Mouse (Mus musculus) kidney, adult 18-20 months (tissue): ENCODE results near the gene H2-DMb1.

ENCODE experiments used
- DNase-seq: peaks from one replicate; pipeline ENCODE4 v3.0.0; 2021

Gene H2-DMb1

DNA sequence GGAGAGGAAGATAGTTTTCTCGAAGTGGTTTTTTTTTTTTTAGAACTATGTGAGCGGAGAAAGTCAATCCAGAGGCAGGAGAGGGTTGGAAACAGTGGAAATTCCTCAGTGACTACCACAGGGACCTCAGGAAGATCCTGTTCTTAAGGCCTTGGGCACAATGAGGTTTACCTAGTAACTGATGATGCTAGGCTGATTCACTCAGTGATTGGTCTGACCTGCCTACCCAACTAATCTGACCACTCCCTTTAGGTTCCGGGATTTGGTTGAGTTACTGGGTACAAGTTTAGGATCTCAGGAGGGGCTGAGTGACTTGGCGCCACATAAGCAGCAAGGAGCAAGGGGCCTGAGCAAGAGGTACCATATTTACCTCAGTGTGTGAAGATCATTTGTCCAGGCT lies at the start of gene H2-DMb1:
Gene H2-DMb1, plus strand, starts transcription at position 150 of the 400 bp plus-strand sequence.
- DNase-seq = peak; percentile 56

DNA sequence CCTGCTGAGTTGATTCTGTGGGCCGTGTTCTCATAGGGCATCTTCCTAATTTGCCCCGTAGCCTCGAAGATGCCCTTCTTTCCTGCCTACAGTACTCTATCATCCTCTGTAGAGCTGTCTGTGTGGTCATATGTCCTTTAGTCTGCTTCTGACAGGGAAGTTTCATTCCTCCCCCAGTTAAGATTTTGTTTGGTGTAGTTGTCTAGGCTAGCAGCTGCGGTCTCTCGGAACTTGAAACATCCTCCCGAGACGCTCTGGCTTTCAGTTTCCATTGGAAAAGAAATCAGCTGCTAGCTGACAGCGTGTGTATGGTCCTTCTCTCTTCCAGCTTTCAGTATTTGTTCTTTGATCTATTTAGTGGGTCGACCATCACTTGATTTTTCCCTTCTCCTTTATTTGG lies 48.1 kb upstream of the H2-DMb1 start:
- DNase-seq = no peak

DNA sequence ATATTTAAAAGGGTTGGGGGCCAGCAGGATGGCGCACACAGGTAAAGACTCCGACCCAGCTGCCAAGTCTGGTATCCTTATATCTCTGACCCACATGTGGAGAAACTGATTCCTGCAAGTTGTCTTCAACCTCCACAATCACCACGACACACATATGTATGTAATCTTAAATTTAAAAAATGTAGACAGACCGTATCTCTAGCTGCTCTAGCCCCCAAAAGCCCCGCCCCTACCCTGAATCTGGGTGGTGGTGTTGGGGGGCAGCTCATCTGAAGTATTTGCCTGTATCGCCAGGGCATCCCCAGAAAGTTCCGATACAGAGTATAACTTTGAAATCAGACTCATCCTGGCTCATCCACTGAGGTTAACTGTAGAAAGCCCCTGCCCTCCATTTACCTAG lies 46.3 kb upstream of the H2-DMb1 start:
- DNase-seq = no peak

DNA sequence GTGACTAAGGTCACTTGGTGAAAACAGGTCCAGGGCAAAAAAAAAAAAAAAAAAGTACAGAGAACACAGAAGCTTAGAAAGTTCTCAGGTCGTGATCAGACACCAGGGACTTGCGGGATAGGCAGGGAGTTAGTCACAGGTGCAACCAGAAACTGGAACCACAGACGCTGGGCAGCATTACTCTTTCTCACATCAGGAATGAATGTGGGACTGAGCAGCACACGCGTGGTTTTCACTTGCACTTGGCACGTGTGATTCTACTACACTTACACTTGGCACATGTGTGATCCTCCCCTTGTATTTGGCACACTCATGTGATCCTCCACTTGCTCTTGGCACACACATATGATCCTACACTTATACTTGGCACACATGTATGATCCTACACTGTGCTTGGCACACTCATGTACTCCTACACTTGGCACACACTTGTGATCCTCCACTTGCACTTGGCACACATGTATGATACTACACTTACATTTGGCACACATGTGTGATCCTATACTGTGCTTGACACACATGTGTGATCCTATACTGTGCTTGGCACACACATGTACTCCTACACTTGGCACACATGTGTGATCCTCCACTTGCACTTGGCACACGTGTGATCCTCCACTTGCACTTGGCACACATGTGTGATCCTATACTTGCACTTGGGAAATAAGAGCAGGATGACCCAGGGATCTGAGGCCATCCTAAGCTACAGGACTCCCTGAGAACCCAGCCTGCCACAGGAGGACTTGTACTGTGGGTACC lies 45.6 kb upstream of the H2-DMb1 start:
- no peak for DNase-seq

DNA sequence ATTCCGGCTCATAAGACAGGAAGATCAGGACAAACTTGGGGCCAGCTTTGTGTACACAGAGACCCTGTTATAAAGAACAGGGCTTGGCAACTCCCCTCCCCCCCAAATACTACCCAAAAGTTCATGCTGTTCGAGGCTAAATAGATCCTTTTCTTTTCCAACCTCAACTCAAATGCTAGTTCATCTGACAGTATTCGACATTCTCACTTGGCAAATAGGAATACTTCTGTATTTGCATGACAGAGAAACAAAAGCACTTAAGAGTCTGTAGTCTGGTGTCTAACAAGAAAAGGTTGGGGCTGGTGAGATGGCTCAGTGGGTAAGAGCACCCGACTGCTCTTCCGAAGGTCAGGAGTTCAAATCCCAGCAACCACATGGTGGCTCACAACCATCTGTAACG lies 44.4 kb upstream of the H2-DMb1 start:
- no peak for DNase-seq

DNA sequence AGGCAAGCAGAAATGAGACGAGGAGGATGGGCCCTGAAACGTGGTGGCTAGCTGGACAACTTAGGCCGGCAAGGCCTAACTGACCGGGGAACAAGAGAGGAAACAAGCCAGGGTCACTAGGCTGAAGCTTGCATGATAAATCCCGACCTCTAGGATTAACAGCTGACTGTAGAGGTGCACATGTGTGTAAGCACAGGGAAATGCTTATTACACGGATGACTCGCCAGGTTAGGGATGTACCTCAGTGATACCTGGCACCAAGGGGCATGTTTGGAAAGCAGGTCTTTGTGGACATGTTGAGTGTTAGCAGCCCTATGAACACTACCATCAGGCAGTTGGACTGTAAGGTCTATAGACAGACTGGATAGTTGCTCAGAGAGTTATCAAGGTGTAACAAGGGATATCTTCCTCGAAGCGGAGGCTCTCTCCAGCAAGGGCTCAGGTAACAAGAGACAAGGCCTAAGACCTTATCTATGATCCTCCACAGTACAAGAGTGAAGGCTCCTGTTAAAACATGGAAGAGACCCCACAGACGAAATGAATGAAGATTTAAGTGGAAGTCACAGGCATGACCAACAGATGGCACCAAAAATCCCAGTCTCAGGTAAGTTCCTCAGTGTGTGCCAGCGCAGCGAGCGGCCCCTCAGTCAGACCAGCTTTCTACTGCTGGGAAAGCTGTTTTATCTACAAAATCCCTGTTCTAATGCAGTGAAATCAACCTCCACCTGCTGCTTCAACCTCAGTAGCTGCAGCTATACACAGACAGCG lies 43.6 kb upstream of the H2-DMb1 start:
- no peak for DNase-seq

DNA sequence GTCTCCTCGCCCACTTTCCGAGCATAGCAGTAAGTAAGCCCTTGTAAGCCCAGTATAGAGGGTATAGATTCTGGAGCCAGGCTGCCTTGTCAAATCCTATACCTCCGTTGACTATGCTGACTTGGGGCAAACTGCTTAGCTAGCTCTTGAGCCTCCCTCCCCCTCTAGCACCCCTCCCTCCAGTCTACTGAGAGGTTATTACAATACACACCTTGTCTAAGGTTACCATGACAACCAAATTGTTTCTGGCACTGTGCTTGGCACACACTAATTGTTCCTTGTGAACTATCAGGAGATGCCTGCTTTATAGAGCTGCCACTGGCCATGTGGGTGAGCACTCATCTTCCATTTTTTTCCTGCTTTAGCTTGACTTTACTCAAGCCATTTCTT lies 43.1 kb upstream of the H2-DMb1 start:
- DNase-seq = no peak

DNA sequence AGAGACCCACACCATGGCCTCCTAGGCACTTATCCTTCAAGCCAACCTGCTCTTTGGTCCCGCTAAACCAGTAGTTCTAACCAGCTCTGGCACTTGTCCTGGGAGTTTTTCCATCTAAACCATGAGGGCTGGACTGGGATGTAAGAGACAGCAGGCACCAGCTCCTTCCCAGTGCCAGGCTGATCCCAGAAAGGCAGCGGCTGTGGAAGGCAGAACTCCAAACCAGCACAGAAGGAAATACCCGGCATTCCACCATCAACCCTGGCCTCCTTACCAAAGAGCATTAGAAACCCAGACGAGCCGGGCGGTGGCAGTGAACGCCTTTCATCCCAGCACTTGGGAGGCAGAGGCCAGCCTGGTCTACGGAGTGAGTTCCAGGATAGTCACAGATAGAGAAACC lies 42.6 kb upstream of the H2-DMb1 start:
- DNase-seq = no peak

DNA sequence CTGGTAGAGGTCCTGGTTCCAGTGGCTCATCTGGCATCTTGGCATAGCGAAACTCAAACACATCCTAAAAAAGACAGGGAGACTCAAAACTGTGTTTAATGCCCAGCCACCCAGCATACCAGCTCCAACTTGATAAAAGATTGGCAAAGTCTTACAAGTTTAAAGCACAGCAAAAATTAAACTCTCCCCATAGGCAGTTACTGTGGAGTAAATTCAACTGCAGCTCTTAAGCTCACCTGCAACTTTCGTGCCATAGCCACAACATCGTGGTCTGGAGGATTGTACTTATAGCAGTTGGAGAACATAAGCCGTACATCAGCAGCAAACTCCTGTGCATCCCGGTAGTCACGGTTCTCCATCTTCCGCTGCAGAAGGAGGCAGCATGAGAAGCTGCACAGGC lies 38.8 kb upstream of the H2-DMb1 start:
- DNase-seq = no peak

DNA sequence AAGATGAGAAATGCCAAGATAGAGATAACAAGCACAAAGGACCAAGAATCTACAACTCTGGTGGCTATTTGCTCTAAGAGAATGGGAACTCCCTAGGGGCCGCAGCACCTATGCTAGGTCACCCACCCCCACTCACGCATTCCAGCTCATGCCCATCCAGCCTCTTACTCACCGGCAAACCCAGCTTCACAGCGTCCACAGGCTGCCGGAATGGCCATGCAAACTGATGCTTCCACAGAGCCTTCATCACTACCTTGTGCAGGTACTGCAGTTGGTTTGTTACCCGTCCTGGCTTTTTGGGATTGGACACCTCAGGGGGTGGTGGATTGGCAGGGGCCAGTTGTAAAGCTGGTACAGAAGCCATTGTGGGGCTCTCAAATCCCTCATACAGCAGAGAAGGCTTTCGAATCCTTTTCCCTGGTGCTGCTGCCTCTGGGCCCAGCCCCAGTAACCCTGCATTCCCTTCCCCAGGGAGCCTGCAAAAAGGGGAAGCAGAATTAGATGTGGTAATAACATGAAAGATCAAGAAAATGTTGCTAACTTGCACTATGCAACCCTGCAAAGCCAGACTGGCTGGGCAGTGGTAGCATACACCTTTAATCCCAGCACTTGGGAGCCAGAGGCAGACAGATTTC lies 36.0 kb upstream of the H2-DMb1 start:
- no peak for DNase-seq

DNA sequence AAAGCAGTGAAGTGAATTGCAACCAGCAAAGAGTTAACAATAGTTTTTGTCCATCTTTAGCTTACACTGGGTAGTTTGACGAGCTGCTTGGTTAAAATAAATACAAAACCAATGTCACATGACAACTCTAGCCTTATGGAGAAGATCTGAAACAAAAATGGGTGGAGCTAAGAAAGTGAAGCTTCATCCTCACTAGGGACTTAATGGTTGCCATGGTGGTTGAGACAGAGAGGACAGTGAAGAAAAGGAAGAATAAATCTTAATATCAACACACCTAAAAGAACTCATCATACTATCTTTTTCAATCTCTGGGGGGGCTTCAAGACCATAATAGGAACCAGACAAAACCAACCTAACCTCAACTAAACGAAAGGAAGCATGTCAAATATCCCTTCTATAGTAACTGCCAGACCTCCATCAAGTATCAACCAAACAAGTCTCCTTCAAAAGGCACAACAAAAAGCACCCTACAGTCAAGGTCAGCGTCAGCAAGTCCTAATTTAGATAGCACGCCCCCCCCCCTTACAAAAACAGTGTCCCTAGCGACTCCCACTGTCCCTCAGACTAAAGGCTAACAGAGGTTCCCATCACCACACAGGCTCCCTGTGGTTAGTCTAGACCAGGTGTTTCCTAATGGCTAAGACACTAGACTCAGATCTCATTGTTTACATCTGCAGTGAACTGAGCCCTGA lies 35.3 kb upstream of the H2-DMb1 start:
- DNase-seq = no peak

DNA sequence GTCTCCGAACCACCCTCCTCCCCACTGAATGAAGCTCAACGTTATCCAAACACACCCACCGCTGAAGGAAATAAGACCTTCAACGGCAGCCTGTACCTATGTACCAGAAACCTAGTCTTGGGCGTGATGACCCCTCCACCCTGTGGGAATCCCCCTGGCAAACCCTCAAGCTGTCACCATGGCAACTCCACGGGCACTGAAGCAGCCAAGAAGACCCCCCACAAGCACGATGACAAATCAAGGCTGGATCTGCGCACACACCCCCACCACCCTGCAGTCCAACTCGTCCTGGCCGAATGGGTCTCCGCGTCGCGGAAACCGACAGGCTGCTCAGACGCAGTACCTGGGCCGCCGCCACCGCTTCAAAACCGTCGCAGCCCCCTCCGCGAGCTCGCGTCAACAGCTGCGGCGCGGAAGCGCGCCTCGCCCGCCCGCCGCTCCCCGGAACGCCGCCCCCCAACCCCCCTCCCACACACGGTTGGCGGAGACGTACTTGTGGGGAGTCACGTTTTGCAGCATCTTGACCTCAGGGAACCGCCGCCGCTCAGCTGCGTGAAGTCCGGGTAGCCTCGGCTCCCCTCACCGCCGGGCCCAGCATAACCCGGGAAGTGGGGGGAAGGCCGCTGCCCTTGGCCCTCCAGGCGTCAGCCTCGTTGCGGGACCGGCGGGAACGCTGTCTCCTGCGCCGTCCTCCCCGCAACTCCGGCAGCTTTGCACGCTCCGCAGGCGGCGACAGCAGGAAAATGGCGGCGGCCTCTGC lies 34.6 kb upstream of the H2-DMb1 start:
- DNase-seq = peak; percentile 47

DNA sequence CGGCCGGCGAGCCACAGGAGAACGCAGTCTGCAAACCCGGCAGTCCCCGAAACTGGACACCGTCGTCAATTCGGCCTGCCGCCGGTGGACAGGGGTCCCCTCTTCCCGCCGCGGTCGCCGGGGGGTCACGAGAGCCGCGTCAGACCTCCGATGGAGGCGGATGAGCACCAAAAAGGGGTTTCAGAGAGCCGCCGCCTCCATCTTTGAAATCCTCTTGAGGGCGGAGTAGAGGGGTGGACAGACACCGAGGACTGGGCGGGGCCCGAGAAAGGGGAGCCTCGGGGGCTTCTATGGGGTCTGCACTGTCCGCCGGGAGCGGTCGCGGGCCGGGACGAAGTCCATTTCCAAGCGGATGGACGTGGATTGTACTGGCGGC lies 34.0 kb upstream of the H2-DMb1 start:
- no peak for DNase-seq

DNA sequence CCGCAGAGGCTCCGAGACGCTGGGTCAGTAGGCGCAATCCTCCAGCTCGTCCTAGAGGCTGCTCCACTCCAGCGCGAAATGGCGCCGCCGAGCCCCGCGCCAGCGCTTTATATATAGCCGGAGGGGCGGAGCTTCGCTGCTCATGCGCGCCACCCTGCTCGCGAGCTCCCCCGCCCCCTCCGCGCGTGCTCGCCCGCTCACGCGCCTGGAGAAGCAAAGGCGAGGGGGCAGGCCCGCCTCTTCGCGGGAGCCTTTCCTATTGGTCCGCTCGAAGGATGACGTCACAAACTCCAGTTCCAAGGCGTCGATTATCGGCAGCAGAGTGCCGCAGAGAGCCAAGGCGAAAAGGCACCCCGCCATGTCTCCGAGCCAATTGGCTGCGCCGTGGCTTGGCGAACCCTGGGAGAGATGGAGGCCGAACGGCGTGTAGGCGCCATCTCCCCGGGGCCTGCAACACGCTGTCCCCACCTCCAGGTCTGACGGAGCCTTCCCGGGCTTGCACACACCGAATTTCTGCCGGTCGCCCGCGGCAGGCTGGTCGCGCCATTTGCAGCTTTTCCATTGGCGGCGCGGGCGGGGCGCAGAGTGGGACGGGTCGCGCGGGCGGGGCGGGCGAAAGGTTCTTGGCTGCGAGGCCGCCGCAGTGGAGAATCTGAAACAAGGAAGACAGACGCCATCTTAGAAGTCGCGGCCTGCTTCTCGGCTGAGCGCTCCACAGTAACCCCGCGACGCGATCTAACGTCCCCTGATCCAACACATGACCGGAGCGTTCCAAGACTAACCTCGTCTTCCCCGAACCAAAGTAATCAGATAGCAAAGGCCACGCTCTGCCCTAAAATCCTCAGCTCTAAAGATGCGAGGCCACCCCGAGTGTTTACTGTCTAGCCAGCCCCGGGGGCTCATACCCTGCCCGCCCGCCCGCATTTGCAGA lies 33.4 kb upstream of the H2-DMb1 start, which contains the start of gene H2-DMa:
Gene H2-DMa, plus strand, starts transcription at position 293 of the 931 bp plus-strand sequence.
- DNase-seq = peak; percentile 99

DNA sequence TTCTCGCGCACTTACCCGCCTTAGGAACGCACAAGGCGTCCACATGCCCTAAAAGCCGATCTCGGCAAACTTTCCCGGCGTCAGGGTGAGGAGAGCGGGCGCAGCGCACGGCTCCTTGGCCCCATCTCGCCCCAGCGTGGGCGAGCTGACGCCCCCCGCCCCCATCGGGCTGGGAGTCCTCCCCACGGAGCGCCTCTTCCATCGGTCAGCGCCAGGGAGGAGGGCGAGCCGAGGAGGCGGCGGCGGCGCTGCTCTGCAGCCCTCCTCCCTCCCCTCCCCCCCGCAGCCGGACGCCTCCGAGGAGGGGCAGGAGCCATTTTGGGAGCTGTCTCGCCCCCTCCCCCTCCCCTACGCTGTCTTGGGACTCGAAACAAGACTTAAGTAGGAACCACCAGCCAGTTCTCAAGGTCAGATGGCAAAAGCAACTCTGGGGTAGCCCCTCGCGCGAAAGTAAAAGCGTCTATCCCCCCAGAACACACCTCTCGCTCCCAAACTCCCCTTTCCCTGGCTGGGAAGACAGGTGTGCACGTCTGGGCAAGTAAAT lies 32.6 kb upstream of the H2-DMb1 start:
- DNase-seq = peak; percentile 85

DNA sequence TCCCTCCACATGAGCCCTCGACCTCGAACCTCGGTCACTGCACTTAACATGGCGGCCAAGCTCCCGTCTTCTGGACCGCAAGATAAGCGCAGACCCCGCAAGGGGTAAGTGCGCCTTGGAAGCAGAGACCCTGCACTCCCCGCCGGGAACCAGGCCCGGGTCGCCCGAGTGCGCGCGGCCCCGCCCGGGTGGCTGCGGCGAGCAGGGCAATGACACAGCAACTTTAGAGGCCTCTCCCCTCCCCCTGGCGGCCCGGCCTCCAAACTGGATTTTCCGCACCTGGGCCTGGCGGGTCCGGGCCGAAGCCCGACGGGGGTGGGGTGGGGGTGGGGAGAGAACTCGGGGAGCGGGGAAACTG lies 32.1 kb upstream of the H2-DMb1 start:
- DNase-seq = peak; percentile 91

DNA sequence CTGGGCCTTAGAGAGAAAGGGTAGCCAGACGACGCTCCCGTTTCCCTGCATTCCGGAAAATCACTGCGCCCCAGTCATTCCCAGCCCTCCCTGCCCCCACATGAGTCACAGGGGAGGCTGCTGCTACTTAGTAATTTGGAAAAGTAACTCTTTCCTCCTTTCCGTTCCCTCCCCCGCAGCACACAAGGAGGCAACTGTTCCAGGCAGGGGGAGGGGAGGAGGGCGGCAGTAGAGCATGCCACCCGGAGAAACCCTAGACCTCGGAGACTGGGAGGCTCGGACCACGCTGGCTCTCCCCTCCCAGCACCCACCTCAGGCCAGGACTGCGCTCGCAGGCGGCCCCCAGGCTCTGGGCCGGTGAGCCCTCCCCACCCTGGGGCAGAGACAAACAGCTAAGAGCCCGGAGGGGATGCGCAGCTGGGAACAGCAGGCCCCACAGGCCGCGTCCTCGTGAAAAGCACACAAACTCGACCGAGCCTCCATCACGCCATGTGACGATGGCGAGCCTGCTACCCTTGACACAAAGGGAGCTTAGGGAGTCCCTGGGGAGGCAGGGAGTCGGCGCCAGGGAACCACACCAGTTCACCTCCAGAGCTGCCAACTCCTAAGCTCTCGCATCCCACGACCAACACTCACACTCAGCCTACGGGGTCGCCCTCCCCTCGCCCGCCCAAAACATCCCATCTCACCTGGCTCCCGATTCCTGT lies 31.5 kb upstream of the H2-DMb1 start:
- DNase-seq = peak; percentile 89

DNA sequence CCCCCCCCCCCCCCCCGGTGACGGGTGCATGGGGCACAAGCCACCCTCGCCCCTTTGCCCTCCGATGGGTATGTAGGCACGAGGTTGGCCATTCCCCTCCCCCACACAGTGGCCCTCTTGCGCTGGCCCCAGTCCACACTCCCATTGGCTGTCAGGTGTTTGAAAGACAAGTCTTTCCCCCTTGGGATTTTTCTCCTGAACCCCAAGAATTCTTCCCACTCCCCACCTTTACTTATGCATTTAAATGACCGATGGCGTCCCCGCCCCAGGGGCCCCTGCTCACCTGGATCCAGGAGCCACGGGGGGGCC lies 31.0 kb upstream of the H2-DMb1 start:
- DNase-seq = peak; percentile 76

DNA sequence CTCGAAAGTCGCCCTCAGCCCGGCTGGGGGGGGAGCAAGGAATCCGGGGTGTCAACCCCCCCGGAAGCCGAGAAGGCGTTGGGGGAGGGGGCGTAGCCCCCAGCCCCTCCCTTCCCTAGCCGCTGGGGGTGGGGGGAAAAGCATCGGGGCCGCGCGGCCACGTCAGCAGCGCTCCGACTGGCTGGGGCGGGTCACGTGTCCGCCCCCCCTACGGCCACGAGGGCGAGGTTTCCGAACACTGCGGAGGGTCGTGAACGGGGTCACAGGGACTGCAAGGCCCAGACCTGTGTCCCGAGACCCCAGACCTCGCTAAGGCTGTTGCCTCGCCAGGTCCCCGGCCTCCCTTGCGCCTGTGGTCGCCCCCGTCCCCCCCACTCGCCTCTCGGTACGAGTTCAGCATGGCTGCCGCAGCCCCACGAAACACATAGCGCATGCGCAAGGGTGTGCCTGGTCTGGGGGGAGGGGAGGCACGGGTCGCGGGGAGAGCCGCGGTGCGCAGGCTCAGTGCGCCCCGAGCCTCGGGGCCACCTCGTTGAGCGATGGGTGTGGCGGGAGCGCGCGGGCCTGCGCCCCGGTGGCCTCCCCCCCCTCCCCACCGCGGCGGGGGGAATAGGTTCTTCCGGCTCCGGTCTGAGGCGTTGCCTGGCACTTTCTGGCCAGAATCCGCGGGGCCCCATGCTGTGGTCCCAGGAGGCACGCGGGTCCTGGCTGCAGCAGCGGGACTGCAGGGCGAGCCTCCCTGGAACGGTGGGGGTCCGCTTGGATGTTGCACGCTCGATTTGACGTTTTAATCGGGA lies 30.5 kb upstream of the H2-DMb1 start, which contains the start of gene Brd2:
Gene Brd2, minus strand, starts transcription at position 447 of the 797 bp plus-strand sequence.
- DNase-seq = peak; percentile 99

DNA sequence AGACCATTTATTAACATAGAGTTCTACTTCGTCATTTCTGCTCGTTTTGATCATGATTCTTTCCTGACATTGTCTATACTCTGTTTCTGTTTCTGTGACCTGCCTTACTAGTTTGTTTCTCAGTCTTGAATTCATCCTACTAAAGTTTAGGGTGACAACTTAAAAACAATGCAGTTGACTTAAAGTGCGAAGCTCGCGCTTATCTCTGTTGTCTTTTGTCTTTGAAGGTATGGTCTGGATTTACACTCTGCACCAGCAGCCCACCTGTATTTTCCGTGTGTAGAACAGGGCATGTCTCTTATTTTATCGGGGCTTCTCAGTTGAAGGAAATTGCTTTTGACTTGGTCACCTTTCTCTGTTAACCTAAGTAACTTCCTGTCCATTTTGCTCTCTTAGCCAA lies 29.8 kb upstream of the H2-DMb1 start:
- DNase-seq = no peak
